Mouse (Mus musculus) urinary bladder, postnatal 14 days (tissue): Measurements from ENCODE around the gene Zfp414.

Source experiments
- DNase-seq: peaks from one replicate; pipeline ENCODE4 v3.0.0; 2021; ENCODE audit warnings: low spot score

The Zfp414 gene

GRCm38 (mm10) chr17:33649781-33650475, 21.0 kb downstream of the Zfp414 start:
- DNase-seq, result no peak

- DNase-seq, result no peak
These were observed 37.9 kb downstream of the Zfp414 start for GRCm38 (mm10) chr17:33666813-33667212.

GRCm38 (mm10) chr17:33669681-33670080, 40.8 kb downstream of the Zfp414 start:
- DNase-seq, result no peak

GRCm38 (mm10) chr17:33673837-33674236, 44.9 kb downstream of the Zfp414 start:
- no peak for DNase-seq

GRCm38 (mm10) chr17:33675452-33675851, 46.6 kb downstream of the Zfp414 start:
- DNase-seq, result peak; percentile 84

- DNase-seq, result no peak
These were observed 47.2 kb downstream of the Zfp414 start for GRCm38 (mm10) chr17:33676086-33676485.

GRCm38 (mm10) chr17:33678771-33679170, 49.9 kb downstream of the Zfp414 start:
- no peak for DNase-seq
